Mouse (Mus musculus) cerebellum, adult 9-10 months (tissue): ENCODE measurements around the gene Kif24.
A peak's percentile ranks its signal among the peaks of the same experiment; 100 is the strongest.

Experiments used
- DNase-seq: peaks from one replicate; pipeline ENCODE4 v3.0.0; 2022

Gene Kif24

GRCm38 (mm10) chr4:41399904-41400303 lies 64.8 kb downstream of the Kif24 start:
- DNase-seq: no peak

DNA sequence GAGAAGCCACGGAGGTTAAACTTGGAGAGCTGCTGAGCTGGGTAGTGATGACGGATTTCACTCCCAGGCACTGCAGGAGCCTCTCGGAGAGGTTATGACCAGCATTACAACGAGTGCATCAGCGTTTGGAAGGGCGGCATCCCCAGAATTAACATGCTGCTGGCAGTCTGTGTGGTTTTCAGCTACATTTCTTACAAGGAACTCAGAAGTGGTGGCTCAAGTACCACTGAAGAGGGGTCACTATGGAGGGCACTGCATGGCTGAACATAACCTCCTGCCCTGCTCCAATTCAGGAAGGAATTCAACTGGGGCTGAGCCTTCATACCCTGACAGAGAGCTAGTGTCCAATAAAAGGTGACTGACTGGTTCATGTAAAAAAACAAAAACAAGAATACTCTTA lies 66.3 kb downstream of the Kif24 start:
- no peak for DNase-seq

GRCm38 (mm10) chr4:41394651-41395050 lies 70.0 kb downstream of the Kif24 start:
- DNase-seq: no peak

DNA sequence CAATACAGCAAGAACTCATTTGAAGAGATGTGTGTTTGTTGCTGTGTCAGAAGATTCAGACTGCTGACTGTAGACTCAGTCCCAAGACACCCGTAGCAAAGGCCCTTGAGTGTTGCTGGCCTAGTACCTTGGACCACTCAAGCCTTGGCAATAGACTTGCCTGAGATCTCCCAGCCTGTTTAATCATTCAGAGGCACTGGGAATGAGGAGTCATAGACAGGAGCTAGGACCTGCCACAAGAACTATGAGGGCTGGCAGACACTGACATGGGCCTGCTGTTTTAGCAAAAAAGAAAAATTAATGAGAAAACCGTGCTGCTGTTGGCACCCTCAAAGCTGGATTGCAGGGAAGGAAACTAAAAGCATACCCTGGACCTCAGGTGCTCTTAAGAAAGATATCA lies 73.7 kb downstream of the Kif24 start:
- DNase-seq: no peak

DNA sequence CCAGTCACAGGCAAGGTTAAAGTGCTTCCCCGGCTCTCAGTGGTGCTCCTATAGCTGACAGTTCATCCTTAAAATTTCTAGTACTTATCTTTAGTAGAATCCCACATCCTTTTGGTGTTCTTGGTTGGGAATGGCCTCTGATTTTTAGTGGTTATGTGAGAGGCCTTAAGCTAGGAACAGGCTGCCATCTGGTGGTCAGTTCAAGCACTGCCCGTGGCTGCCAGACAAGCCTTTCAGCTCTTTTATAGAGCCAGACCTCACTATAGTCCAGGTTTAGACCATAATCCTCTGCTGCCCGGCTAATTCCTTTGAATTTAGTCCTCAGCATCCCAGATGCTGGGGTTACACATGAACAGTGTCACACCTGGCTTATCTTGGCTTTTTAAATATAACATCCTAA lies 74.6 kb downstream of the Kif24 start:
- peak; percentile 86 for DNase-seq

DNA sequence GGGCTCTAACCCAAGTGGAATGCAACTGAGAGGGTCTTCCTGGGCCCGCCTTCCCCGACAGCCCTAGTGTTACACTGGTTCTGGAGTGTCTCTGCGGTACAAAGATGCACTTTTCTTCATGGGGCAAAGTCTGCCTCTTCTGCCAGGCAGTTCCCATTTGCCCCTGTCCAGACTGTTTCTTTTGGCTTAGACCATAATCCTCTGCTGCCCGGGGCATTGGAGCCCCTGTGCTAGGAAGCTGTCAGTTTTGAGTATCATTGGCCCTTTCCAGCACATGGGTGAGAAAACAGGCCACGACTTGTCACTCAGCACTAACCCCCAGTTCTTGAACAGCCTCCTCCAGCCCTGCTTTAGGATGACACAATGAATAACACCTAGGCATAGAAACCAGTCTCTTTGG lies 75.4 kb downstream of the Kif24 start:
- no peak for DNase-seq

DNA sequence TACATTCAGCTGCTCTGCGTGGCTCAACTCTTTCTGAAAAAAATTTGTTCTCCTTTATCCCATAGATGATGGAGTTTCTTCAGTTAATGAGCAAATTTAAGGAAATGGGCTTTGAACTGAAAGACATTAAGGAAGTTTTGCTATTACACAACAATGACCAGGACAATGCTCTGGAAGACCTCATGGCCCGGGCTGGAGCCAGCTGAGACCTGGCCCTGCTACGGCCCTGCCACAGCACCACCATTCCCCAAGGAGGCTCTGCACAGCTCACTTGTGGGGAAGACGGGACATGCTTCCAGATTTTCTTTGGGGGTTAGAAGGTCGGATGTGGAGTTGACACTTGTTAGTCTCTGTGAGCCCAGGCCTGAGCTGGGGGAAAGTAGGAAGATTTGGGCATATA lies 76.1 kb downstream of the Kif24 start:
- no peak for DNase-seq

DNA sequence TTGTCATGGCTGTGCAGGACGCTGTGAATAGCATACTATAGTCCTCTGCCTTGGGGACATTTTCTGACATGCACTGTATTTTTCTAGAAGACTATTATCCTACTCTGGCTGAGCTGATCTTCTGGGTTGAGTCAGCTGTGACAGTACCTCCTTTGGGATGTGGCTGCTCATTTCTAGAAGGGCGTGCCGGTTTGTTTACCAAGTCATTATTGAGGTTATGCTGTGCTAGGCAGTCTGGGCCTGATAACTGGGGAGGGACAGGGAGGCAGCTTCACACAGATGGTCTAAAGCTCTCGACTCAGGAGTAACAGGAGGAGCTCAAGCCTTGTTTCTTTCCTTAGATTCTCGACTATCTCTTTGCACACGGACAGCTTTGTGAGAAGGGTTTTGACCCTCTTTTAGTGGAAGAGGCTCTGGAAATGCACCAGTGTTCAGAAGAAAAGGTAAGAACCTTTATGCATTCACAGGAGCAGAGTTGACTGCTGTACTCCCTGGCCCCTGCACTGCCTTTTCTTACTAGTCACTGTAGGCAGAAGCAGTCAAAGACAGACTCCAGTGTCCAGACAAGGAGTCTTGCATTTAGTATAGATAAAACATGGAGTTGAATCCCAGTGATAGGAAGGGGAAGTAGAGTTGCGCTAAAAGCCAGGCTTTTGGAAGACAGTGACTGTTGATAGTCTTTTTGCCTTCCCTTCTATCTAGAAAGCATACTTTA lies 76.8 kb downstream of the Kif24 start:
- no peak for DNase-seq

DNA sequence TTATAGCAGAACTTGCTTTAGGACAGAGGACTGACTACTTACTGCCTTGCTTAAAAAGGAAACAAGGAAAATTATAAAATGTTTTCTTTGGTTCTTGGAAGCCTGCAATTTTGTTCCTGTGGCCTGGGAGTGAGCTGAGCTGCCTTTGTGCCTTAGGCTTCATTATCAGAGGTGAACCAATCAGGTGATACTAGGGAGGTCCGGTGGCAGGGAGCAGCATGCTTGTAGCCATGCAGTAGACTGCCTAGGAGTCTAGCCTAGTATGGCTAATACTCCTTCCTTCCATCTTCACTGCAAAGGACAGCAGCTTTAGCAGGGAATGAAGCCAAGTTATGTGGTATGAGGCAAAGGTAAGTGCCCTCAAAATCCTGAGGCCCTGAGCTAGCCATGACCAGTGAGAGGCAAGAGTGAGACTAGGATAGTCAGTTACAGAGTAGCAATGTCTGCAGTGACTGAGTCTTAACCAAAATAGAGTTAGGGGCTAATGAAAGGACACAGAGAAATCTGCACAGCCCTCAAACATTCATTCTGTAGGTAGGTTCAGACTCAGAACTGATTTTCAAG lies 78.2 kb downstream of the Kif24 start:
- DNase-seq: no peak

- DNase-seq: no peak
Observed at GRCm38 (mm10) chr4:41381213-41381950, 83.3 kb downstream of the Kif24 start.

GRCm38 (mm10) chr4:41377567-41377966 lies 87.1 kb downstream of the Kif24 start:
- DNase-seq: no peak

- no peak for DNase-seq
Observed at GRCm38 (mm10) chr4:41369702-41370437, 94.8 kb downstream of the Kif24 start.

DNA sequence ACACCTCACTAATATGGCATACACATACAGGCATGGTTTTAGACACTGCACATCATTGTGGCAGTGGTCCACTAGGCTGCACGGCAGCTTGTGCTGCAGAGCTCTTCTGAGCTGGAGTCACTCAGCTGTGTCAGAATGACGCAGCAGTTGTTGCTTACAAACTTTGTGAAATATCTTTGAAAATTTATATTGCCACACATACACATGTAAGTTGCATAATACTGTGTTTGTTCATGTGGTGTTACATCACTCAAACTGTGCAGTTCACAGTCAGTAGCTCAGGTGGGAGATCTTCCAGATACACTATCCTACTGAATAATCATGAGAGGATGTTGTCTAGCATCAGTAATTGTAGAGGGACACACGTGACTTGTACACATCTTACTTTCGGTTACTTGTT lies 96.5 kb downstream of the Kif24 start:
- DNase-seq: no peak

GRCm38 (mm10) chr4:41361059-41361458 lies 103.6 kb downstream of the Kif24 start:
- DNase-seq: no peak

DNA sequence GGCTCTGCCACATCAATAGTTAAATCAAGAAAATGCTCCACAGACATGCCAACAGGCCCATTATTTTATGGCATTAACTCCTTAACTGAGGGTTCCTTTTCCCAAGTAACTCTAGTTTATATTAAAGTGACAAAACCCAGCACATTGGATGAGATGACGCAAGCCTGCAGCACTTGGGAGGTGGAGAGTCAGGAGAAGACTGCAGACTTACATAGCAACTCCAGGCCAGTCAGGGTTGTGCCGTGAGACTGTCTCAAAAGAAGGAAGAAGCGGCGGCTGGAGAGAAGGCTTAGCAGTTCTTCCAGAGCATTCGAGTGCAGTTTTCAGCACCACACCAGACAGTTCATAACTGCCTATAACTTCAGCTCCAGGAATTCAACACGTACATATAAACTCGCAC lies 105.3 kb downstream of the Kif24 start:
- DNase-seq: no peak

DNA sequence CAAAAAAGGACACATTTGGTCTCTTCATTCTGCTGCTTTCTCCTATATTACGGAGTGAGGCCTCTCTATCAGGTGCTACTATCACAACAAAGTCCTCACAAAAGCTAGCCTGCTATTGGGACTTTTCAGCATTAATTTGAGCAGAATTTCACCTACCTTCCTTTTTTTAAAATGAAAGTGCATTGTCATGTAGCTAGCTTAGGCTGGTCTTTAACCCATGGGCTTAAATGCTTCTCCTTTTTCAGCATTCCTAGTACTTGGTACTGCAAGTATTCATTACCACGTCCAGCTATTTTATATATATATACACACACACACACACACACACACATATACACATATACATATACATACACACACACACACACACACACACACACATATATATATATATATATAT lies 106.0 kb downstream of the Kif24 start:
- DNase-seq: no peak

GRCm38 (mm10) chr4:41357154-41357553 lies 107.5 kb downstream of the Kif24 start:
- no peak for DNase-seq

GRCm38 (mm10) chr4:41353265-41353664 lies 111.4 kb downstream of the Kif24 start:
- DNase-seq: no peak

DNA sequence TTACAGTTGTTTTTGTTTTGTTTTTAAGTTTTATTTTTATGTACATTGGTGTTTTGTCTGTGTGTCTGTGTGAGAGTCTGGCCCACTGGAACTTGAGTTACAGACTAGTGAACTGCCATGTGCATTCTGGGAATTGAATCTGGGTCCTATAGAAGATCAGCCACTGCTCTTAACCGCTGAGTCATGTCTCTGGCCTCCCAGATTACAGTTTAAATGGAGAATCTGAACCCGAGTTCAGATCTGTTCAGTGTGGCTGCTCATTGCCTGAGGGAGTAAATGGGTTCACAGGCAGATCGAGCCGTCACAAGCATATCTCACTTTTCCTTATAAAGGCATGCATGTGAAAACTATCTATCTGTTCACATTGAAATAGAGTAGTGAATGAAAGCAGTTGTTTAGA lies 111.9 kb downstream of the Kif24 start:
- DNase-seq: no peak

GRCm38 (mm10) chr4:41349199-41349591 lies 115.5 kb downstream of the Kif24 start:
- no peak for DNase-seq

GRCm38 (mm10) chr4:41348584-41349198 lies 116.0 kb downstream of the Kif24 start, which contains the start of gene Ubap1:
Gene Ubap1, plus strand, starts transcription at chr4:41348996.
- DNase-seq: peak; percentile 94

DNA sequence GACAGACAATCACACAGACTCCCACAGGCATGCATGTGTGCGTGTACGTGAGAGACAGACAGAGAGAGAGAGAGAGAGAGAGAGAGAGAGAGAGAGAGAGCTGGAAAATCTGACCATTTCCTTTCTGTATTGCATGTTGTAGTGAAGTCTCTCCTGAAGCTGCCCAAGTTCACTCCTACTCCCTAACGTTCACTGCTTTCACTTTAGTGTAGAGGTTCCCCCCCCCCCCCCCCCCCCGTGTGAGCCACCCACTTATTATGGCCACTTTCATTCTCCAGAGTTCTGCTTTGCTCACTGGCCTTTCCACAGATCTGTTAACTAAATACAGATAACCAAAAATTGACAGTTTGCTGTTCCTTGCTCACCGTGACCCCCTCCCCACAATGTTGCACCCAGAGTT lies 116.8 kb downstream of the Kif24 start:
- no peak for DNase-seq

GRCm38 (mm10) chr4:41346011-41346410 lies 118.7 kb downstream of the Kif24 start:
- DNase-seq: no peak
